Mouse (Mus musculus): Measurements from ENCODE around the gene Glis2. TPM values are rescaled to one million over a fixed set of nuclear protein-coding genes. Genes with fewer than 3 reads are reported as not detected.

Glis2 gene
- polyA plus RNA-seq, 1 experiment from 2014 or later = 12.1 TPM

- peak; percentile 91 for ATAC-seq
- peaks cover 17% of the 10 kb centered on the region for H3K4me1 ChIP-seq (replicated peaks; ENCODE audit: control insufficient read depth, insufficient read depth, low read length)
- H3K36me3 ChIP-seq (ENCODE audit: control insufficient read depth, insufficient read depth) = peaks cover 3% of the 10 kb centered on the region; the same call in 1 of the 2 replicates
- peak within 1 kb of the TSS; percentile 79 for H3K9ac ChIP-seq (replicated peaks; ENCODE audit: low read depth, low read length)
- no peaks in the 10 kb centered on the region for H3K9me3 ChIP-seq (ENCODE audit: control insufficient read depth, low read length)
- peak within 1 kb of the TSS; percentile 57 for H3K27ac ChIP-seq (ENCODE audit: low read length)
- peak within 1 kb of the TSS; percentile 81 for H3K4me2 ChIP-seq (ENCODE audit: low read length)
- no peaks in the 10 kb centered on the region for H3K27me3 ChIP-seq (replicated peaks; ENCODE audit: control insufficient read depth, insufficient read depth, low read length)
- peak within 1 kb of the TSS; percentile 58 for H3K4me3 ChIP-seq (replicated peaks; ENCODE audit: low read length)
- under 1% methylated on average over 56 of the region's 56 CpGs for WGBS
These were observed 30.1 kb downstream of the Glis2 start, which contains the start of gene Pam16 for GRCm38 (mm10) chr16:4624481-4625110. TSS of gene Pam16 (minus strand) at chr16:4624988.

- Histone ChIP-seq H3K27me3 (replicated peaks; ENCODE audit: control insufficient read depth, insufficient read depth, low read length) (no peaks in the 10 kb centered on the region), H3K9me3 (ENCODE audit: control insufficient read depth, low read length) (no peaks in the 10 kb centered on the region), H3K4me1 (replicated peaks; ENCODE audit: control insufficient read depth, insufficient read depth, low read length) (peaks cover 17% of the 10 kb centered on the region), H3K27ac (ENCODE audit: low read length) (no peak overlapping the region), H3K4me3 (replicated peaks; ENCODE audit: low read length) (no peak overlapping the region), H3K36me3 (ENCODE audit: control insufficient read depth, insufficient read depth) (peaks cover 3% of the 10 kb centered on the region; the same call in 1 of the 2 replicates), H3K4me2 (ENCODE audit: low read length) (no peak overlapping the region), H3K9ac (replicated peaks; ENCODE audit: low read depth, low read length) (no peak overlapping the region)
- ATAC-seq = no peak
- WGBS = 89% methylated on average over 6 of the region's 6 CpGs
These were observed 32.6 kb downstream of the Glis2 start for GRCm38 (mm10) chr16:4627105-4627504.

GRCm38 (mm10) chr16:4628898-4629419 is 34.4 kb downstream of the Glis2 start:
- peaks cover 6% of the 10 kb centered on the region for H3K4me1 ChIP-seq (replicated peaks; ENCODE audit: control insufficient read depth, insufficient read depth, low read length)
- H3K27me3 ChIP-seq (replicated peaks; ENCODE audit: control insufficient read depth, insufficient read depth, low read length) = no peaks in the 10 kb centered on the region
- no peak overlapping the region for H3K27ac ChIP-seq (ENCODE audit: low read length)
- no peaks in the 10 kb centered on the region for H3K9me3 ChIP-seq (ENCODE audit: control insufficient read depth, low read length)
- ATAC-seq = no peak
- no peak overlapping the region for H3K4me3 ChIP-seq (replicated peaks; ENCODE audit: low read length)
- H3K4me2 ChIP-seq (ENCODE audit: low read length) = no peak overlapping the region
- no peak overlapping the region for H3K9ac ChIP-seq (replicated peaks; ENCODE audit: low read depth, low read length)
- H3K36me3 ChIP-seq (ENCODE audit: control insufficient read depth, insufficient read depth) = peaks cover 3% of the 10 kb centered on the region; the same call in 1 of the 2 replicates
- 92% methylated on average over 9 of the region's 9 CpGs for WGBS

- no peak overlapping the region for H3K9ac ChIP-seq (replicated peaks; ENCODE audit: low read depth, low read length)
- no peak overlapping the region for H3K4me3 ChIP-seq (replicated peaks; ENCODE audit: low read length)
- no peak overlapping the region for H3K27ac ChIP-seq (ENCODE audit: low read length)
- H3K4me2 ChIP-seq (ENCODE audit: low read length) = no peak overlapping the region
- WGBS = 25% methylated on average over 6 of the region's 6 CpGs
- 0 out of 2 replicates have a peak, but pooled peaks have one; percentile 29 for ATAC-seq
- H3K27me3 ChIP-seq (replicated peaks; ENCODE audit: control insufficient read depth, insufficient read depth, low read length) = no peaks in the 10 kb centered on the region
- peaks cover 3% of the 10 kb centered on the region; the same call in 1 of the 2 replicates for H3K36me3 ChIP-seq (ENCODE audit: control insufficient read depth, insufficient read depth)
- H3K9me3 ChIP-seq (ENCODE audit: control insufficient read depth, low read length) = no peaks in the 10 kb centered on the region
- peaks cover 3% of the 10 kb centered on the region; the same call in 1 of the 2 replicates for H3K4me1 ChIP-seq (replicated peaks; ENCODE audit: control insufficient read depth, insufficient read depth, low read length)
These were observed 35.4 kb downstream of the Glis2 start for GRCm38 (mm10) chr16:4629950-4630349.

GRCm38 (mm10) chr16:4632050-4632449 is 37.5 kb downstream of the Glis2 start:
- no peak overlapping the region for H3K4me3 ChIP-seq (replicated peaks; ENCODE audit: low read length)
- no peak overlapping the region for H3K4me2 ChIP-seq (ENCODE audit: low read length)
- peaks cover 3% of the 10 kb centered on the region; the same call in 1 of the 2 replicates for H3K36me3 ChIP-seq (ENCODE audit: control insufficient read depth, insufficient read depth)
- H3K9me3 ChIP-seq (ENCODE audit: control insufficient read depth, low read length) = no peaks in the 10 kb centered on the region
- no peak overlapping the region for H3K9ac ChIP-seq (replicated peaks; ENCODE audit: low read depth, low read length)
- peak; percentile 41; the same call in 1 of the 2 replicates for ATAC-seq
- H3K4me1 ChIP-seq (replicated peaks; ENCODE audit: control insufficient read depth, insufficient read depth, low read length) = no peaks in the 10 kb centered on the region
- no peaks in the 10 kb centered on the region for H3K27me3 ChIP-seq (replicated peaks; ENCODE audit: control insufficient read depth, insufficient read depth, low read length)
- 39% methylated on average over 7 of the region's 7 CpGs for WGBS
- no peak overlapping the region for H3K27ac ChIP-seq (ENCODE audit: low read length)

- Histone ChIP-seq H3K4me1 (replicated peaks; ENCODE audit: control insufficient read depth, insufficient read depth, low read length) (no peaks in the 10 kb centered on the region), H3K27me3 (replicated peaks; ENCODE audit: control insufficient read depth, insufficient read depth, low read length) (no peaks in the 10 kb centered on the region), H3K36me3 (ENCODE audit: control insufficient read depth, insufficient read depth) (0 out of 2 replicates have a peak, but pooled peaks cover 2% of the 10 kb centered on the region), H3K9ac (replicated peaks; ENCODE audit: low read depth, low read length) (no peak overlapping the region), H3K4me3 (replicated peaks; ENCODE audit: low read length) (no peak overlapping the region), H3K4me2 (ENCODE audit: low read length) (no peak overlapping the region), H3K9me3 (ENCODE audit: control insufficient read depth, low read length) (no peaks in the 10 kb centered on the region), H3K27ac (ENCODE audit: low read length) (no peak overlapping the region)
- 91% methylated on average over 3 of the region's 3 CpGs for WGBS
- ATAC-seq = no peak
These were observed 39.1 kb downstream of the Glis2 start for GRCm38 (mm10) chr16:4633661-4634060.

GRCm38 (mm10) chr16:4634681-4635080 is 40.2 kb downstream of the Glis2 start:
- H3K27ac ChIP-seq (ENCODE audit: low read length) = no peak overlapping the region
- no peaks in the 10 kb centered on the region for H3K27me3 ChIP-seq (replicated peaks; ENCODE audit: control insufficient read depth, insufficient read depth, low read length)
- no peak overlapping the region for H3K4me2 ChIP-seq (ENCODE audit: low read length)
- H3K4me3 ChIP-seq (replicated peaks; ENCODE audit: low read length) = no peak overlapping the region
- H3K9ac ChIP-seq (replicated peaks; ENCODE audit: low read depth, low read length) = no peak overlapping the region
- no peaks in the 10 kb centered on the region for H3K9me3 ChIP-seq (ENCODE audit: control insufficient read depth, low read length)
- ATAC-seq = no peak
- WGBS = 83% methylated on average over 9 of the region's 9 CpGs
- peaks cover under 1% of the 10 kb centered on the region; the same call in 1 of the 2 replicates for H3K4me1 ChIP-seq (replicated peaks; ENCODE audit: control insufficient read depth, insufficient read depth, low read length)
- 0 out of 2 replicates have a peak, but pooled peaks cover 2% of the 10 kb centered on the region for H3K36me3 ChIP-seq (ENCODE audit: control insufficient read depth, insufficient read depth)

- Histone ChIP-seq H3K4me3 (replicated peaks; ENCODE audit: low read length) (no peak overlapping the region), H3K27ac (ENCODE audit: low read length) (no peak overlapping the region), H3K9ac (replicated peaks; ENCODE audit: low read depth, low read length) (no peak overlapping the region), H3K4me1 (replicated peaks; ENCODE audit: control insufficient read depth, insufficient read depth, low read length) (peaks cover 7% of the 10 kb centered on the region), H3K27me3 (replicated peaks; ENCODE audit: control insufficient read depth, insufficient read depth, low read length) (no peaks in the 10 kb centered on the region), H3K9me3 (ENCODE audit: control insufficient read depth, low read length) (no peaks in the 10 kb centered on the region), H3K4me2 (ENCODE audit: low read length) (no peak overlapping the region), H3K36me3 (ENCODE audit: control insufficient read depth, insufficient read depth) (0 out of 2 replicates have a peak, but pooled peaks cover 2% of the 10 kb centered on the region)
- ATAC-seq = no peak
- WGBS = 73% methylated on average over 4 of the region's 4 CpGs
These were observed 41.2 kb downstream of the Glis2 start for GRCm38 (mm10) chr16:4635760-4636159.

GRCm38 (mm10) chr16:4638891-4639390 is 44.4 kb downstream of the Glis2 start:
- no peak overlapping the region for H3K4me3 ChIP-seq (replicated peaks; ENCODE audit: low read length)
- WGBS = 91% methylated on average over 3 of the region's 3 CpGs
- no peak for ATAC-seq
- H3K4me1 ChIP-seq (replicated peaks; ENCODE audit: control insufficient read depth, insufficient read depth, low read length) = peaks cover 29% of the 10 kb centered on the region
- no peak overlapping the region for H3K4me2 ChIP-seq (ENCODE audit: low read length)
- H3K9ac ChIP-seq (replicated peaks; ENCODE audit: low read depth, low read length) = no peak overlapping the region
- H3K27me3 ChIP-seq (replicated peaks; ENCODE audit: control insufficient read depth, insufficient read depth, low read length) = no peaks in the 10 kb centered on the region
- no peaks in the 10 kb centered on the region for H3K9me3 ChIP-seq (ENCODE audit: control insufficient read depth, low read length)
- no peak overlapping the region for H3K27ac ChIP-seq (ENCODE audit: low read length)
- H3K36me3 ChIP-seq (ENCODE audit: control insufficient read depth, insufficient read depth) = 0 out of 2 replicates have a peak, but pooled peaks cover 2% of the 10 kb centered on the region
